Mouse (Mus musculus) stomach, embryonic 16.5 days (tissue): ENCODE data around the gene Rdh11. TPM values are rescaled to one million over a fixed set of nuclear protein-coding genes. Genes with fewer than 3 reads are reported as not detected.

Source experiments
- ATAC-seq: fragments of 200-750 bp; cut with Nextera tagmentation; 2 replicates; pipeline ENCODE4 v1.8.0; 2017; ENCODE audit warnings: moderate number of reproducible peaks, moderate TSS enrichment; ENCODE audit not compliant: insufficient read depth, low FRiP score
- H3K27ac ChIP-seq: fragments of 300-500 bp; sonication (generic); 2 replicates; pipeline ENCODE4 v1.5.1; 2014; ENCODE audit warnings: low read length
- H3K27me3 ChIP-seq: fragments of 300-500 bp; sonication (generic); 2 replicates; pipeline ENCODE4 v1.6.1; 2014; ENCODE audit warnings: low read length, control low read depth, mixed read lengths; ENCODE audit not compliant: control insufficient read depth, insufficient read depth
- H3K36me3 ChIP-seq: fragments of 300-500 bp; sonication (generic); 2 replicates; pipeline ENCODE4 v1.6.1; 2014; ENCODE audit warnings: low read length; ENCODE audit not compliant: control insufficient read depth, insufficient read depth
- H3K4me1 ChIP-seq: fragments of 300-500 bp; sonication (generic); 2 replicates; pipeline ENCODE4 v1.6.1; 2014; ENCODE audit warnings: low read length, control low read depth, mixed read lengths; ENCODE audit not compliant: control insufficient read depth, insufficient read depth
- H3K4me2 ChIP-seq: fragments of 300-500 bp; sonication (generic); 2 replicates; pipeline ENCODE4 v1.6.1; 2014; ENCODE audit warnings: low read depth, low read length, mixed read lengths
- H3K4me3 ChIP-seq: fragments of 300-500 bp; sonication (generic); replicated peaks from 2 replicates; pipeline ENCODE4 v1.5.1; 2014; ENCODE audit warnings: mild to moderate bottlenecking, low read length
- H3K9ac ChIP-seq: fragments of 300-500 bp; sonication (generic); 2 replicates; pipeline ENCODE4 v1.6.1; 2014; ENCODE audit warnings: low read length
- H3K9me3 ChIP-seq: fragments of 300-500 bp; sonication (generic); replicated peaks from 2 replicates; pipeline ENCODE4 v1.6.1; 2016; ENCODE audit warnings: low read length, control low read depth; ENCODE audit not compliant: control insufficient read depth
- WGBS: fragments of 180-500 bp; shearing (Covaris S2); extraction: QIAGEN DNeasy Blood & Tissue Kit; methylation state at CpG from one replicate; pipeline ENCODE4 v1.1.7; 2014; 5-methylcytosine and 5-hydroxymethylcytosine counted together
- polyA plus RNA-seq: library from polyadenylated mRNA; unstranded; fragments of >200 nt; fragmentation: Nextera tagmentation; extraction: Ambion mirVana; gene quantifications from 2 replicates; pipeline ENCODE4 v1.2.1, GENCODE M21; 2015

Rdh11 gene
- polyA plus RNA-seq, 1 experiment from 2014 or later, result 30.1 TPM

DNA sequence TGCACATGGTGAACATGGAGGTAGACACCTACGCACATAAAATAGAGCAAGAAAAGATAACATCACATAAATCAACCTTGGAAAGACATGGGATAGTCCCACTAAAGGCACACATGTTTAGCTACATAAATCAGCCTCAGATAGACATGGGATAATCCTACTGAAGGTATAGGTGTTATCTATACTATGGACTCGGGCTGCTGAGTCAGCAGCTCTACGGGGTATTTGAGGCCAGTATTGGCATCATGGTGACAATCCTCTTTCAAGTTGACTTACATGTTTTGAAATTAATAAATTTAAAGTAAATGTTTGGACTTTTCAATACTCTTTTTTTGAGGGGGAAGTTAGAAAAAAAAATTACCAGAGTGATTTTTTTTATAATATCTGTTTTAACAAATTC, 29.2 kb downstream of the Rdh11 start:
- Histone ChIP-seq H3K4me3 (no peak overlapping the region), H3K27me3 (no peaks in the 10 kb centered on the region), H3K4me2 (no peak overlapping the region), H3K36me3 (peaks cover 7% of the 10 kb centered on the region), H3K9me3 (no peaks in the 10 kb centered on the region), H3K4me1 (no peaks in the 10 kb centered on the region), H3K27ac (no peak overlapping the region), H3K9ac (no peak overlapping the region)
- no peak for ATAC-seq
- 89% methylated on average over 3 of the region's 3 CpGs for WGBS

DNA sequence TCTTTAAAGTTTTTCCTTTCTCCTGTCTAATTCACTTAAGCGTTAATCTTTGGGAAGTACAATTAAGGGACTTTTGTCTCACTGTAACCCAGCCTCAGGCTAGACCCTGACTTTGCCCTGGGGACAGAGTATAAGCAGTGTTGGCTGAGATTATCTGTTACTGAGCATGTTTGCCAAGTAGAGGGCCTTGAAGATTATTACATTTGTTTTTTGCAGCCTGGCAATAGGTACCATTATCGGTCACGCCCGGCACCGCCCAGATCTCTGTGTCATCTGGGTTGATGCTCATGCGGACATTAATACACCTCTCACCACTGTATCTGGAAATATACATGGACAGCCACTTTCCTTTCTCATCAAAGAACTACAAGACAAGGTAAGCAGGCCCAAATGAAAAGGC, 42.4 kb downstream of the Rdh11 start:
- H3K9ac ChIP-seq, result no peak overlapping the region
- H3K27ac ChIP-seq, result no peak overlapping the region
- no peaks in the 10 kb centered on the region for H3K9me3 ChIP-seq
- no peak overlapping the region for H3K4me2 ChIP-seq
- H3K36me3 ChIP-seq, result 0 out of 2 replicates have a peak, but pooled peaks cover 3% of the 10 kb centered on the region
- no peaks in the 10 kb centered on the region for H3K4me1 ChIP-seq
- no peaks in the 10 kb centered on the region for H3K27me3 ChIP-seq
- WGBS, result 91% methylated on average over 6 of the region's 6 CpGs
- no peak for ATAC-seq
- no peak overlapping the region for H3K4me3 ChIP-seq

DNA sequence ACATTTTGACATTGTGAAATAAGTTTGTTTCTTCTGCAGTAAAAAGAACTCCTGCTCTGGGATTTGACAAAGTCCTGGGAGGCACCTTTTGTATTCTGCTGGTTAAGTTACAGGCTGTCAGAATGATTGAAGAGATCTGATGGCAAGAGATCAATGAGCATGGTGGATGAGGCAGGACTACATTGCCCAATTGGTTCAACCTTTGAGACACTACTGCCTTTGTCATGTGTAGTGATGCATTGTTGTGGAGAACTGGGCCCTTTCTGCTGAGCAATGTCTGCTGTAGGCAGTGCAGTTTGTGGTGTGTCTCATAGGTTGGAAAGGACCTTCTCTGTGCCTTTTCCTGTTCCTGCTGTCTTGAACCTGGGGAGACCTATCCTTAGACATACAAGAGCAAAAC, 50.7 kb downstream of the Rdh11 start:
- no peak for ATAC-seq
- Histone ChIP-seq H3K27ac (no peak overlapping the region), H3K4me3 (no peak overlapping the region)

DNA sequence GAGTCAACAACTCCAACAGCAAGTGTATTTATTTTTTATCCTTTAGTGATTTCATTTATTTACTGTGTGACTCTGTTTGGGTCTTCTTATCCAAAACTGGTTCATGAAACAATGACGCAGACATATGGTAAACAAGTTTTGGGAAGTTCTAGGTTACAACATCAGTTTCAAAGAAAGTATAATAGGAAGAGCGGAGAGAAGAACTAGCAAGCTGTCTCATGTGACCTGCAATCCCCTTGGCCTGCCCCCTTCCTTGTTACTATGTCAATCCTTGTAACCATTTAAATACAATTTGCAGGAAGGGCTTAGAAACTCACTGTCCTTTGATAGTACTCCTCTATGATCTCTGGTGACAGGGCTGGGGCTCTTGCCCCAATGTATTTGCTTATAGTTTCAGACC, 51.3 kb downstream of the Rdh11 start:
- Histone ChIP-seq H3K36me3 (no peaks in the 10 kb centered on the region), H3K27ac (no peak overlapping the region), H3K9me3 (no peaks in the 10 kb centered on the region), H3K4me3 (no peak overlapping the region), H3K4me1 (no peaks in the 10 kb centered on the region), H3K4me2 (no peak overlapping the region), H3K9ac (no peak overlapping the region), H3K27me3 (no peaks in the 10 kb centered on the region)
- no peak for ATAC-seq
- WGBS, result 83% methylated on average over 2 of the region's 2 CpGs

More for the DNA sequence above, 50.7 kb downstream of the Rdh11 start:
- Histone ChIP-seq H3K27me3 (no peaks in the 10 kb centered on the region), H3K36me3 (no peaks in the 10 kb centered on the region), H3K4me1 (no peaks in the 10 kb centered on the region), H3K9me3 (no peaks in the 10 kb centered on the region), H3K4me2 (no peak overlapping the region), H3K9ac (no peak overlapping the region)

DNA sequence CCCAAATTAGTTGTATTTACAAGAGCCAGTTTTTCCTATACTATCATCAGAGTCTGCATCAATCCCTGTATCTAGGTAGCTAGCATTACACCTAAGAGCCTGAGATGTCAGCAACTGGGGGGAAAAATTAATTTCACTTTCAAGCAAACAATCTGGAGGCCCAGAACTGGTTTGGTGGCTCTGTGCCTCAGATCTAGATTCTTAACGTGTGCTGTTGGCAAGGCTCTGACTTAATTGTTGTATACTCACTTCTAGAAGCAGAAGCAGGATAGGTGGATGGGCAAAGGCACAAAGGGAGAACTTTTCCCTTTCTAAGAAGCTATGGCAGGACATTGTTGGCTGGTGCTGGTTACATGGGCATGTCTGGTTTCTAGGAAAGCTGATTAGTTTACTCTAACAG, 52.7 kb downstream of the Rdh11 start:
- no peak for ATAC-seq
- H3K27ac ChIP-seq, result no peak overlapping the region
- WGBS, result 42% methylated on average over 1 of the region's 1 CpGs
- H3K9me3 ChIP-seq, result no peaks in the 10 kb centered on the region
- H3K9ac ChIP-seq, result no peak overlapping the region
- H3K4me1 ChIP-seq, result no peaks in the 10 kb centered on the region
- H3K27me3 ChIP-seq, result no peaks in the 10 kb centered on the region
- no peak overlapping the region for H3K4me3 ChIP-seq
- no peak overlapping the region for H3K4me2 ChIP-seq
- H3K36me3 ChIP-seq, result no peaks in the 10 kb centered on the region

DNA sequence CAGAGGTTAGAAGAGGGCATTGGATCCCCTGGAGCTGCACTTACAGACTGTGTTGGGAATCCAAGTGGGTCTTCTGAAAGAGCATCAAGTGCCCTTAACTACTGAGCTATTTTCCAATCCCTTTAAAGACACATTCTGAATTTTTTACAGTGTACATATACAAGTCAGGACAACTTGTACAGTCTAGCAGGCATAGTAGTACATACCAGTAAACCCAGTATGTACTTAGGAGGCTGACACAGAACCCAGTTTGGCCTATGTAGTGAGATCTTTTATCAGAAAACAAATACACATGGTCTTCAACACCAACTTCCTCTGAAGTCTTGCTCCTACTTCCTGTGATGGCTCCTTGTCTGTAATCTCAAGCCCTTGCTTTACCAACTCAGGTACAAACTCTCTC, 53.1 kb downstream of the Rdh11 start:
- no peak for ATAC-seq
- no peak overlapping the region for H3K9ac ChIP-seq
- H3K36me3 ChIP-seq, result no peaks in the 10 kb centered on the region
- H3K4me2 ChIP-seq, result no peak overlapping the region
- H3K4me3 ChIP-seq, result no peak overlapping the region
- no peaks in the 10 kb centered on the region for H3K4me1 ChIP-seq
- H3K27me3 ChIP-seq, result no peaks in the 10 kb centered on the region
- H3K9me3 ChIP-seq, result no peaks in the 10 kb centered on the region
- H3K27ac ChIP-seq, result no peak overlapping the region

DNA sequence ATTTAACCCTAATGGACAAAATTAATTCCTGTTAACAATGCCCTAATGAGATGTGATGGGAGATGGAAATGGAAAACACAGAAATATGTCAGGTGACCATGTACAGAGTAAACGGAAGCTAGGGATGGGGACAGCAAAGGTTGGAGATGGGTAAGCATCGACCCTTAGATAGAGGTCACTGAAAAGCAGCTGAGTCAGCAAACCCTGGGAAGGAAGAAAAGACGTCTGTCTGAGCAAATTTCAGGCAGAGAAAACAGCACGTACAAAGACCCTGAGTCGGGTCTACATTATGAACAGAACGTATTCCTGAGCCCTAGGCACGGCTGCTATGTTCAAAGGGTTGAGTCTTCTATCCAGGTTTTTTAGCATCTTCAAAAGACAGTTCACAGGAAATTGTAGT, 55.1 kb downstream of the Rdh11 start:
- H3K4me2 ChIP-seq, result no peak overlapping the region
- no peak for ATAC-seq
- H3K4me3 ChIP-seq, result no peak overlapping the region
- 75% methylated on average over 7 of the region's 7 CpGs for WGBS
- no peaks in the 10 kb centered on the region for H3K9me3 ChIP-seq
- no peaks in the 10 kb centered on the region for H3K36me3 ChIP-seq
- no peaks in the 10 kb centered on the region for H3K4me1 ChIP-seq
- H3K27me3 ChIP-seq, result peaks cover 7% of the 10 kb centered on the region
- no peak overlapping the region for H3K9ac ChIP-seq
- H3K27ac ChIP-seq, result no peak overlapping the region

DNA sequence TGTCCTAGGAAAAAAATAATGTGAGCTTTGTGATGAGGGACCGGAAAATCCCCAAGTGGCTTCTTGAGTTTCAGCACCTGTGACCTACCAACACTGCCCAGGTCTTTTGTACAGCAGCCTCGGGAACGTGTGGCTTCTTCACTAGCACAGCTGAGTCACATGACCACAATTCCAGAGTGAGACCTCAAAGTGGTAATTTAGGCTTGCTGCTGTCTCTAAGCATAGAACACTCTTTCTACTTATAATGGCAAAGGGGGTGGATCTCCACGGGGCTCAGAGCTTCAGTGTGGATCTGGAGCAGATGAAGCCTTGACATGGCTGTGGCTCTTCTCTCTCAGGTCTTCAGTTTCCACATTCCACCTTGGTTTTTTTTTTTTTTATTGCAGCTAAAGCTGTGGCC, 57.0 kb downstream of the Rdh11 start:
- Histone ChIP-seq H3K4me1 (peaks cover 6% of the 10 kb centered on the region), H3K27ac (no peak overlapping the region), H3K27me3 (peaks cover 25% of the 10 kb centered on the region), H3K4me2 (no peak overlapping the region), H3K9me3 (no peaks in the 10 kb centered on the region), H3K9ac (no peak overlapping the region), H3K4me3 (no peak overlapping the region), H3K36me3 (no peaks in the 10 kb centered on the region)
- ATAC-seq, result no peak
- WGBS, result 36% methylated on average over 4 of the region's 4 CpGs

DNA sequence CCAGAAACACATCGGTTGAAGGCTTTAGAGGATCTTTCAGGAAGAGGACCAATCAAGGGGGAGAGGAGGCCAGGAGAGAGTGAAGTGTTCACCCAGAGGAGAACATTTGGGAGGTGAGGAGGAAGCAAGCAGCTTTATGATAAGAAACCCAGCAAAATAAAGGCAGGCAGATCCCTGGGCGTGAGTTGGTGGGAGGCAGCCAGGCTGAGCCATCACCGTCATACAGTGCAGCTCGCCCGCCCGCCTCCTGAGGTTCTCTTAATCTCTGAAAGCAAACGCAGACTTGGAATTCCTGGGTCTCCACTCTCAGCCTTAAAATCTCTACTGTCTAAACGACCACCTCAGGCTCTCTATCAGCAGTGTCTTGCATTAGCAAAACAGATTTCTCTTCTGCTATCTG, 57.4 kb downstream of the Rdh11 start:
- peaks cover 6% of the 10 kb centered on the region for H3K4me1 ChIP-seq
- no peaks in the 10 kb centered on the region for H3K9me3 ChIP-seq
- no peak overlapping the region for H3K27ac ChIP-seq
- no peak for ATAC-seq
- no peaks in the 10 kb centered on the region for H3K36me3 ChIP-seq
- no peak overlapping the region for H3K4me2 ChIP-seq
- H3K9ac ChIP-seq, result no peak overlapping the region
- peaks cover 25% of the 10 kb centered on the region for H3K27me3 ChIP-seq
- H3K4me3 ChIP-seq, result no peak overlapping the region
- WGBS, result 28% methylated on average over 8 of the region's 8 CpGs
